ENCODE assay signal across 23 mouse cellular contexts in genomic region chr9:13673304-13673703, GRCm38 (mm10).
"Had no signal": no experiment of that assay in that cellular context is flagged by ENCODE, and none has a peak within 500 bp of the region (broad histone marks: within the 10 kb centered on the region; RNA-seq: fewer than 3 reads in every experiment).

No protein-coding gene starts in this region.

- H3K9ac ChIP-seq: kidney, embryonic 15.5 days; limb, embryonic 15.5 days; liver, embryonic 14.5 days; liver, postnatal 0 days; lung, embryonic 14.5 days; neural tube, embryonic 12.5 days; neural tube, embryonic 15.5 days had no signal

- H3K4me2 ChIP-seq: kidney, embryonic 15.5 days; limb, embryonic 15.5 days; liver, embryonic 11.5 days; lung, embryonic 14.5 days; neural tube, embryonic 12.5 days; neural tube, embryonic 15.5 days had no signal

- ATAC-seq: liver, postnatal 0 days; lung, postnatal 0 days had no signal

- H3K9me3 ChIP-seq: kidney, embryonic 15.5 days; limb, embryonic 15.5 days; megakaryocyte, embryonic 14.5 days; midbrain, embryonic 10.5 days; neural tube, embryonic 12.5 days; neural tube, embryonic 15.5 days had no signal

- H3K27me3 ChIP-seq: kidney, embryonic 15.5 days; limb, embryonic 15.5 days; megakaryocyte, embryonic 14.5 days; neural tube, embryonic 12.5 days; neural tube, embryonic 15.5 days had no signal

- H3K4me3 ChIP-seq: kidney, embryonic 15.5 days; limb, embryonic 15.5 days; megakaryocyte, embryonic 14.5 days; midbrain, embryonic 10.5 days; neural tube, embryonic 12.5 days; neural tube, embryonic 15.5 days had no signal

- H3K4me1 ChIP-seq: limb, embryonic 15.5 days; midbrain, embryonic 10.5 days; neural tube, embryonic 12.5 days had no signal

- H3K36me3 ChIP-seq: kidney, embryonic 15.5 days; limb, embryonic 15.5 days; midbrain, embryonic 10.5 days; neural tube, embryonic 12.5 days; neural tube, embryonic 15.5 days had no signal

- H3K27ac ChIP-seq: kidney, embryonic 15.5 days; limb, embryonic 15.5 days; liver, embryonic 14.5 days; macrophage; midbrain, embryonic 10.5 days; neural tube, embryonic 12.5 days; neural tube, embryonic 15.5 days; stomach, postnatal 0 days had no signal

- DNase-seq: kidney, adult 8-10 months; kidney, postnatal 10 days; kidney, postnatal 36 days; liver, postnatal 0 days; lung, embryonic 14.5 days; midbrain, embryonic 14.5 days; right cerebral cortex, adult 18-20 months; right cerebral cortex, postnatal 14 days; right cerebral cortex, postnatal 4 days; thymus, adult 2 months; thymus, postnatal 14 days; thymus, postnatal 4 days had no signal
